Mouse (Mus musculus): Measurements from ENCODE around the gene BC051142.
"Not testable (repeated sequence)": the region's sequence is repeated elsewhere in the genome, so short reads cannot be mapped to it uniquely, and the experiment has no call there.

The BC051142 gene

DNA sequence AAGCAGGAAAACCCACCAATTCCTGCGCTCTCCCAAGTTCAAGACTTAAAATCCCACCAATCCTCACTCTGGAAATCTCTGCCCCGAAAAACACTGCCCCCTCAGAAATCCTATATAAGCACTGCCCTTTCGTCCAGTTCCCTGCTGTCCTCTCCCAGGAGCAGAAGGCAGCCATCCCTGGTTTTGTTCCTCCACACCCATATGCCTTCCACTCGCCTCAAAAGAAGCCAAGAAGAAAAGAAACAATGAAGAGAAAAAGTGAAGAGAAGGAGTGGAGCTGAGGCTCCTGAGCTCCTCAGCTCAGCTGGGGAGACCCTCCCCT lies 735 bp downstream of the BC051142 start:
- peak in 1 of 2 experiments; percentile 11 for DNase-seq

- DNase-seq = peak; percentile 65 to 66
Measured at GRCm38 (mm10) chr17:34411117-34411516, 12.5 kb downstream of the BC051142 start.

DNA sequence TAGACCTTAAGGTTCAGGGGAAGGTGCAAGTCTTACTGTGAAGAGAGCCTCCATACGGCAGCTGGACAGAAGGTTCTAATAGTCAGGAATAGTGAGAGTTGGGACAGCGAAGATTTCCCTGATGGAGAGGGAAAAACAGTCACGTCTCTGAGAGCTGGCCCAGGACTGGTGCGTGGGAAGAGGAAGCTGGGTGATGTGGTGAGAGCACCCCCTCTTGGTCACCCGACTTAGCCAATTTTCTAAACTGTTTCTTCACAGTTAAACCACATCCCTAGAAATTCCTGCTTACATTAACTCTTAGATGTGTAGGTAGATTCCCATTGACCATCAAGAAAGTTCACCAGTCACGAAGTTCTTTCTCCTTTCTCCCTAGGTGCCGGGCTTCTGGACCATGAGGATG lies 21.4 kb downstream of the BC051142 start:
- DNase-seq = no peak

GRCm38 (mm10) chr17:34427597-34427996 lies 29.0 kb downstream of the BC051142 start:
- DNase-seq = no peak

DNA sequence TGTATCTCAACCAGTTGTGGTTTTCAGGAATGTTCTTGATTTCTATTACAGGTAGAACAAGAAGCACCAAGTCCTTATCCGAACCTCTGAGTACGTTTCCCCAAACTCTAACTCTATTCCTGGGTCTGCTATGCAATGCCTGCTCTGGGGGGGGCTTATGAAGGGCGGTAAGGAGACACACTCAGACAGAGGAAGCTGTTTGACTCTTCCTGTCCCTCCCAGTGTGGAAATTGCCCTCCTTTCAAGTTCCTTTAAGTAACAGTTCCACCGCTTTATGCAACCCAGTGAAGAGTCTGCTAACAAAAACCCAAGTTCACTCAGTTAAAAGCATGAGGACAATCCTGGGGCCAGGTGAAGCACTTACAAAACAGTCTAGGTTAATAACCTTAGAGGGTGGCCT lies 38.5 kb downstream of the BC051142 start:
- DNase-seq = no peak

- no peak for DNase-seq
Measured at GRCm38 (mm10) chr17:34437606-34438005, 39.0 kb downstream of the BC051142 start.

DNA sequence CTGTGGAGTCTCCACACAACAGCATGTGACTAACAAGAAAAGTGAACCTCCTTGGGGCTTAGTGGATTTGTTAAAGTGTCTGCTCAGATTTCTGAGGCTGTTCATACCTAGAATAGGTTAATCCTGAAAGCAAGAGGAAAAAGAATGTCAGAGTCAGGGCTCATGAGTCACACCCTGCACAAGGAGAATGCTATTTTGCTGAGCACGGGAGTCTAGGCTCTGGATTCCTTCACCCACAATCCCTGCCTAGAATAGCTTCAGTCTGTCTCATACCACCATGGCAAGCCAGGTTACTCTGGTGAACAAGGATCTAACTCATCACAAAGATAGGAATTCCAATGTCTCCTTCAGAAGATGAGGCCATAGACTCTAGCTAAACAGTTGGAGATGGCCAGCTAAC lies 40.0 kb downstream of the BC051142 start:
- DNase-seq = no peak

DNA sequence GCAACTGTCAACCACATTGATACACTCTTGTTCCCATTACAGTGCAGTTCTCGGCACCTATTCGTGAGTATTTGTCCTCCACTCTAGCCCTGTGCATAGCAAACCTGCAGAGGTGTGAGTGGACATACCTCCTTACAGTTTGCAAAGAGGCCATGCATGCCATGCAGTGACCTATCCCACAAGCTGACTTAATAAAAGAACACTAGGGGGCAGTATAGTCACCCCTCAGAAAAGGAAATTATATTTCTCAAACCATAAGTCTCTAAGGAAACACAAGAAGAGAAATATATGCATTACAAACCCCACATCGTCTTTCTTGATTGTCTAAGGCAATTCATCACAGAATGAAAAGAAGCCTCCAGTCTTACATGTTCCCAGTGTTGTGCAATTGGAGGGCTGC lies 41.2 kb downstream of the BC051142 start:
- DNase-seq = peak in 1 of 2 experiments; percentile 7

DNA sequence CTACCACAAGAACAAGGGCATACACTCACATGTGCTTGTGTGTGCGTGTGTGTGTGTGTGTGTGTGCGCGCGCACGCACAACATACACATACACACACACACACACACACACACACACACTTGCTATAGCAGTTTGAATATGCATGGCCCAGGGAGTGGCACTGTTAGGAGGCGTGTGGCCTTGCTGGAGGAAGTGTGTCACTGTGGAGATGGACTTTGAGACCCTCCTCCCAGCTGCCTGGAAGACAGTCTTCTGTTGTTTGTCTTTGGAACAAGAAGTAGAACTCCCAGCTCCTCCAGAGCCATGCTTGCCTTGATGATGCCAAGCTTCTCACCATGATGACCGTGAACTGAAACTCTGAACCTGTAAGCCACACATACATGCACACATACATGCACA lies 43.4 kb downstream of the BC051142 start:
- DNase-seq = peak in 1 of 2 experiments; percentile 7

GRCm38 (mm10) chr17:34448473-34449041 lies 49.9 kb downstream of the BC051142 start:
- no peak for DNase-seq

- DNase-seq = no peak
Measured at GRCm38 (mm10) chr17:34457668-34458067, 59.0 kb downstream of the BC051142 start.

DNA sequence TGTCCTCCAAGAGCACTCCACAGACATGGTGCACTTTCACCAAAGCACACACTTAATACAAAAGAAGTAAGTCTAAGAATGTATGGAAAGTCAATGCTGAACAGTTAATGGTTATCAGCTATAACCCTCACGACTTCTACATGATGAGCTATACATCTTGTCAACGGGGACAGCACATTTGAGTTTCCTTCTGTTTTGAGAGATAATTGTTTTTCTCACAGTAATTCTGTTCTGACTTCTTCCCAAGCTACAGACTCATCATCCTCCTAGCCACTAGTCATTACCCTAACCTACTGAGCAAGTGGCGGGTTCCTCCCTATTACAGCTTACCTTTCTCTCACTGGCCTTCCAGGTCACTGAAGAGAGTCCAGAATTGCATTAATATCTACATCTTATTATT lies 60.6 kb downstream of the BC051142 start:
- no peak for DNase-seq

GRCm38 (mm10) chr17:34465906-34466305 lies 67.3 kb downstream of the BC051142 start:
- DNase-seq = not testable (repeated sequence)

GRCm38 (mm10) chr17:34470491-34470890 lies 71.9 kb downstream of the BC051142 start:
- DNase-seq = no peak

DNA sequence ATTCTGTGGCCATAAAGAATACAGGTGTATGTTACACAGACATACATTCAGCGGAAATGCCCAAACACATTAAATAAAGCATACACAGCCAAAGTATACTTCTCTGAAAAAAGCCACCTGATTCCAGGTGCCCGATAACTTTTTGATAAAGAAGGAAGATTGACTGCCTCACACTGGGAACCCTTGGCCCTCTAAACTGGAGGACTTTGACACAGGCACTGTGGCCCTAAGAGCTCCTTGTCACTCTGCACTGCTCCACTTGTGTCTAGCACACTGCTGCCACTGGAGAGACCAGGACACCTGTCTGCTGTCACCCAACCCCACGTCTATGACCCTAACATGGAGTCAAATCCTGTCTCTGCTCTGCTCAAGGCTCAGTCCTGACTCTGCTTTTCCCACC lies 76.4 kb downstream of the BC051142 start:
- DNase-seq = no peak

- no peak for DNase-seq
Measured at GRCm38 (mm10) chr17:34476427-34476826, 77.8 kb downstream of the BC051142 start.

GRCm38 (mm10) chr17:34477238-34478013 lies 78.8 kb downstream of the BC051142 start, which contains the start of gene Btnl4:
TSS of gene Btnl4 (minus strand) at chr17:34477318.
- not testable (repeated sequence) for DNase-seq

GRCm38 (mm10) chr17:34492796-34493195 lies 94.2 kb downstream of the BC051142 start:
- no peak for DNase-seq

- not testable (repeated sequence) for DNase-seq
Measured at GRCm38 (mm10) chr17:34495156-34495555, 96.5 kb downstream of the BC051142 start.

- DNase-seq = no peak
Measured at GRCm38 (mm10) chr17:34496539-34496938, 97.9 kb downstream of the BC051142 start.

- not testable (repeated sequence) for DNase-seq
Measured at GRCm38 (mm10) chr17:34497319-34497718, 98.7 kb downstream of the BC051142 start.

GRCm38 (mm10) chr17:34497726-34498125 lies 99.1 kb downstream of the BC051142 start:
- not testable (repeated sequence) for DNase-seq

GRCm38 (mm10) chr17:34507591-34507990 lies 109.0 kb downstream of the BC051142 start:
- DNase-seq = no peak

Measured in kidney, postnatal 4 days (tissue).